Mouse (Mus musculus) stomach, embryonic 15.5 days (tissue): ENCODE measurements around the gene Tle6. TPM values are rescaled to one million over a fixed set of nuclear protein-coding genes. Genes with fewer than 3 reads are reported as not detected.

ENCODE experiments used
- ATAC-seq: fragments of 200-750 bp; cut with Nextera tagmentation; 2 replicates; pipeline ENCODE4 v1.8.0; 2017; ENCODE audit warnings: low read depth, moderate number of reproducible peaks, moderate TSS enrichment; ENCODE audit not compliant: insufficient read depth, low FRiP score
- H3K27ac ChIP-seq: fragments of 300-500 bp; sonication (generic); 2 replicates; pipeline ENCODE4 v1.5.1; 2015; ENCODE audit warnings: mild to moderate bottlenecking, inconsistent platforms
- H3K27me3 ChIP-seq: fragments of 300-500 bp; sonication (generic); replicated peaks from 2 replicates; pipeline ENCODE4 v1.6.1; 2015; ENCODE audit warnings: inconsistent platforms
- H3K36me3 ChIP-seq: fragments of 300-500 bp; sonication (generic); 2 replicates; pipeline ENCODE4 v1.6.1; 2015; ENCODE audit warnings: inconsistent platforms
- H3K4me1 ChIP-seq: fragments of 300-500 bp; sonication (generic); 2 replicates; pipeline ENCODE4 v1.6.1; 2015; ENCODE audit warnings: inconsistent platforms
- H3K4me2 ChIP-seq: fragments of 300-500 bp; sonication (generic); 2 replicates; pipeline ENCODE4 v1.6.1; 2015; ENCODE audit warnings: mild to moderate bottlenecking, inconsistent platforms
- H3K4me3 ChIP-seq: fragments of 300-500 bp; sonication (generic); replicated peaks from 2 replicates; pipeline ENCODE4 v1.5.1; 2015; ENCODE audit warnings: inconsistent platforms
- H3K9ac ChIP-seq: fragments of 300-500 bp; sonication (generic); 2 replicates; pipeline ENCODE4 v1.6.1; 2015; ENCODE audit warnings: inconsistent platforms
- H3K9me3 ChIP-seq: fragments of 300-500 bp; sonication (generic); 2 replicates; pipeline ENCODE4 v1.6.1; 2016; ENCODE audit warnings: inconsistent platforms
- WGBS: fragments of 180-500 bp; shearing (Covaris S2); methylation state at CpG from one replicate; pipeline ENCODE4 v1.1.7; 2015; 5-methylcytosine and 5-hydroxymethylcytosine counted together
- polyA plus RNA-seq: library from polyadenylated mRNA; unstranded; fragments of >200 nt; fragmentation: Nextera tagmentation; extraction: Ambion mirVana; gene quantifications from 2 replicates; pipeline ENCODE4 v1.2.1, GENCODE M21; 2015

Tle6 gene
- polyA plus RNA-seq, 1 experiment from 2014 or later = 31.2 TPM

GRCm38 (mm10) chr10:81615486-81615885 lies 14.6 kb upstream of the Tle6 start:
- ATAC-seq = no peak

DNA sequence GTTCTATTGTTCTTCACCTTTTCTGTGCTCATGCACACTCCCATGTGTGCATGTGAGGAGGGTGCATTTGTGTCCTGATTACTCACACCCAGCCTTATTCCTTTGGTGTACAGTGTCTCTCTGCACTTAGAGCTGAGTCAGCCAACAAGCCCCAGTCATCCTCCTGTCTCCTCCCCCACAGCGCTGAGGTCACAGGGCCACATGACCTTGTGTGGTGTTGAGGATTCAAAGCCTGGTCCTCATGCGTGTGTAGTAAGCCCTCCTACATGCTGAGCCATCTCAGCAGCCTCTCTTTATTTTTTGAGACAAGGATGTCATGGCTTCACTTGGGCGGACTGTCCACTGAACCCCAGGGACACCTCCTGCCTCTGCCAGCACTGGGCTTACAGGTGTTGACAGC lies 11.9 kb upstream of the Tle6 start:
- 64% methylated on average over 3 of the region's 3 CpGs for WGBS
- Histone ChIP-seq H3K27ac (no peak overlapping the region), H3K9ac (no peak overlapping the region), H3K4me1 (no peaks in the 10 kb centered on the region), H3K9me3 (no peaks in the 10 kb centered on the region), H3K4me3 (no peak overlapping the region), H3K4me2 (no peak overlapping the region), H3K27me3 (no peaks in the 10 kb centered on the region), H3K36me3 (no peaks in the 10 kb centered on the region)
- no peak for ATAC-seq

More at GRCm38 (mm10) chr10:81615486-81615885, 14.6 kb upstream of the Tle6 start:
- Histone ChIP-seq H3K4me2 (no peak overlapping the region), H3K9me3 (no peaks in the 10 kb centered on the region), H3K27ac (no peak overlapping the region), H3K36me3 (no peaks in the 10 kb centered on the region), H3K27me3 (no peaks in the 10 kb centered on the region), H3K4me3 (no peak overlapping the region), H3K4me1 (no peaks in the 10 kb centered on the region), H3K9ac (no peak overlapping the region)
- 56% methylated on average over 6 of the region's 6 CpGs for WGBS

GRCm38 (mm10) chr10:81608308-81608707 lies 7.4 kb upstream of the Tle6 start:
- H3K4me1 ChIP-seq = peaks cover 15% of the 10 kb centered on the region; the same call in 1 of the 2 replicates
- ATAC-seq = no peak
- H3K4me2 ChIP-seq = no peak overlapping the region
- no peak overlapping the region for H3K4me3 ChIP-seq
- no peaks in the 10 kb centered on the region for H3K27me3 ChIP-seq
- H3K9ac ChIP-seq = no peak overlapping the region
- H3K9me3 ChIP-seq = no peaks in the 10 kb centered on the region
- no peaks in the 10 kb centered on the region for H3K36me3 ChIP-seq
- 79% methylated on average over 1 of the region's 1 CpGs for WGBS
- H3K27ac ChIP-seq = no peak overlapping the region

DNA sequence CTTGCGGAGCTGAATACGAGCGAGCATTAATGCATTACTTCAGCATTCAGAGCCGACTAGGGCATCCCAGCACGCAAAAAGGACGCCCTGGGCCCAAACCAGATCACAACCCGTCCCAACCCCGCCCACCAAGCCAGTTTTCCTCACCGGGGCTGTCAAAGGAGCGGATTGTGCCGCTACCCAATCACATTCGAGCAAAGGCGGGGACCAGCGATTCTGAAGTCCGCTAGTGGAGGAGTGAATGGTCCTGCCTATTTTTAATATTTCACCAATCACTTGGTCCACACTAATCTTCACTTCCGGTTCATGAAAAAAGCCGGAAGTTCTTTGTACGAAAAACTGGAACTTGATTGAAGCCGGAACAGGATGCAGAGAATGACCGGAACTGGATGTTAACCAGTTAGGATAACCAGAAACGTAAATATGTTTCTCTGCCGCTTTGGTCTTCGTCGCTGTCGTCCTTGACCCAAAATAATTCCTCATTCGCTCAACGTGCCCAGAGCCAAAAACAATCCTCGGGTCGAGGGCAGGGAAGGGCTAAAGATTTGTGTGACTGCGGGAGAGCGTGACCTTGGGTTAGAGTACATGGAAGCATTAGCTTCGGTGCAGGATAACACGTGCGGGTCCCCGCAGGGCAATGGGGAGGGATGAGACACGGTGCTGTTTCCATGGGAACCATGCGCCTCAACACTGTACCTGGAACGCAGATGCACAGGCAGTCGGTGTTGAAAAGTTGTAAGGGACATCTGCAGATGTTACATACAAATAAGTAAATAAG lies 5.3 kb upstream of the Tle6 start, which contains the start of gene BC025920:
Gene BC025920 (plus strand): TSS at position 297 of the 778 bp plus-strand sequence.
- H3K27ac ChIP-seq = peak within 1 kb of the TSS; percentile 95
- peak within 1 kb of the TSS; percentile 11; the same call in 1 of the 2 replicates for H3K9ac ChIP-seq
- H3K27me3 ChIP-seq = no peaks in the 10 kb centered on the region
- peak within 1 kb of the TSS; percentile 77 for H3K4me2 ChIP-seq
- H3K4me3 ChIP-seq = peak within 1 kb of the TSS; percentile 54
- H3K9me3 ChIP-seq = no peaks in the 10 kb centered on the region
- WGBS = under 1% methylated on average over 39 of the region's 39 CpGs
- peaks cover 21% of the 10 kb centered on the region for H3K4me1 ChIP-seq
- ATAC-seq = peak; percentile 92
- no peaks in the 10 kb centered on the region for H3K36me3 ChIP-seq

- 2% methylated on average over 14 of the region's 14 CpGs for WGBS
These were observed 4.7 kb upstream of the Tle6 start for GRCm38 (mm10) chr10:81605666-81605973.

GRCm38 (mm10) chr10:81604968-81605665 lies 4.2 kb upstream of the Tle6 start:
- peak overlapping the region; percentile 54 for H3K4me3 ChIP-seq
- ATAC-seq = peak; percentile 20; the same call in 1 of the 2 replicates
- H3K9ac ChIP-seq = no peak overlapping the region; the same call in 1 of the 2 replicates
- peak overlapping the region; percentile 77 for H3K4me2 ChIP-seq
- H3K27me3 ChIP-seq = no peaks in the 10 kb centered on the region
- no peaks in the 10 kb centered on the region for H3K36me3 ChIP-seq
- H3K4me1 ChIP-seq = peaks cover 29% of the 10 kb centered on the region
- H3K9me3 ChIP-seq = no peaks in the 10 kb centered on the region
- peak overlapping the region; percentile 95 for H3K27ac ChIP-seq
- 18% methylated on average over 29 of the region's 29 CpGs for WGBS

More at GRCm38 (mm10) chr10:81605666-81605973, 4.7 kb upstream of the Tle6 start:
- ATAC-seq = no peak
- peaks cover 25% of the 10 kb centered on the region for H3K4me1 ChIP-seq
- peak overlapping the region; percentile 11; the same call in 1 of the 2 replicates for H3K9ac ChIP-seq
- H3K27ac ChIP-seq = peak overlapping the region; percentile 95
- H3K4me2 ChIP-seq = peak overlapping the region; percentile 77
- H3K36me3 ChIP-seq = no peaks in the 10 kb centered on the region
- H3K9me3 ChIP-seq = no peaks in the 10 kb centered on the region
- H3K4me3 ChIP-seq = peak overlapping the region; percentile 54
- H3K27me3 ChIP-seq = no peaks in the 10 kb centered on the region

DNA sequence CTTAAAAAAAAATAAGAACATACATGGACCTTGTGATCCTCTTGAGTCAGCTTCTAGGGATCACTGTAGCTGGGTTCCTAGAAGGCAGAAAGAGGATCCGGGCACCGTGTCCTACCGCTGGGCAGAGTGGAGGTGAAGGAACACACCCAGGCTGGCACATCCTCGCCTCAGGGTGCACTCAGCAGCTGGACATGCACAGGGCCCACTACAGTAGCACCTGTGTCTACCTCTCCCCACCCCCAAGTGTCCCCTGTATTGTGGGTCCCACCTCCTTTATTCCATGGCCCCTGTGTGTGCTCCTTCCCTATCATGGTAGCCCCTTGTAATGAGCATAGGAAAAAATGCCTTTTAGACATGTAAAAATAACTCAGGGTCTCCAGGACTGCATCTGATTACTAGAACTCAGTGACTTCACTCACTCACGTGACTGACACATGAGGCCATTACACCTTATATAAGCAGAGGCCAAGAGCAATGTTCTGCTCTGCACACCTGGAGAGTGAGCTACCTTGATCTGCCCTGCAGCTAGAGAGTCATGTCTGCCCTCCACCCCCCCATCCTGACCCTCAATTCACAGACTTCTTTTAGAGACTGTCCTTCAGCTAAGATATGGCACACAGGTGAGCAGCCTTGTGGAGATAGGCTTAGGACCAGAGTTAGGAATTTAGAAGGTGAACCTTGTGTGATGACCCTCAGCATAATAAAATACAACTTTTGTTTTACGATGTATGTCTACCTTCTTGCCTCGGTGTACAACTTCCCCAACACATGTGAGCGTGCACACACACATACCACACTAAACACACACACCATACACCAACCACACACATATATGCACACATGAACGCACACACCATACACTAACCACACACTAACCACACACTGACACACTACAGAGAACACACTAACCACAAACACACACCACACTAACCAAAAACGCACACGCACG lies 3.4 kb upstream of the Tle6 start:
- H3K27ac ChIP-seq = peak overlapping the region; percentile 95; the same call in 1 of the 2 replicates
- H3K4me3 ChIP-seq = no peak overlapping the region
- ATAC-seq = no peak
- 78% methylated on average over 12 of the region's 12 CpGs for WGBS
- no peak overlapping the region for H3K9ac ChIP-seq
- no peaks in the 10 kb centered on the region for H3K27me3 ChIP-seq
- no peaks in the 10 kb centered on the region for H3K36me3 ChIP-seq
- H3K4me1 ChIP-seq = peaks cover 32% of the 10 kb centered on the region
- peak overlapping the region; percentile 77 for H3K4me2 ChIP-seq
- no peaks in the 10 kb centered on the region for H3K9me3 ChIP-seq

DNA sequence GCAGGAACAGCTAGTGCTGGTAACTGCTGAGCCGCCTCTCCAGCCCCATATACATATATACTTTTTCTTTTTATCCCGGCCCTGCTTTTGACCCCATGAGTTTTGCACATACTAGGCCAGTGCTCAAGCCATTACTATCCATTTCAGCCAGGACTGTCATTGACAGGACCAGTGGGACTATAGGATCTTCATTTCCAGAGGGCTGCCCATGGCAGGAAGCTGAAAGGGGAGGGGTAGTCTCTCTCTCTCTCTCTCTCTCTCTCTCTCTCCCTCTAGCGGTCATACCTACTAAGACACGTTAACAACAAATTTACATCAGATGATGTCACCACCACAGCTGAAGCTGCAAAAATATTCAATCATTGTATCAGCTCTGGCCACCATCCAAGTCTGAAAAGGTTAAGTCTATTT lies 1.9 kb upstream of the Tle6 start:
- peaks cover 42% of the 10 kb centered on the region for H3K4me1 ChIP-seq
- WGBS = 22% methylated on average over 4 of the region's 4 CpGs
- H3K9ac ChIP-seq = no peak overlapping the region
- H3K27ac ChIP-seq = peak overlapping the region; percentile 3; the same call in 1 of the 2 replicates
- no peaks in the 10 kb centered on the region for H3K36me3 ChIP-seq
- no peak overlapping the region for H3K4me3 ChIP-seq
- no peaks in the 10 kb centered on the region for H3K27me3 ChIP-seq
- ATAC-seq = no peak
- no peaks in the 10 kb centered on the region for H3K9me3 ChIP-seq
- H3K4me2 ChIP-seq = no peak overlapping the region

DNA sequence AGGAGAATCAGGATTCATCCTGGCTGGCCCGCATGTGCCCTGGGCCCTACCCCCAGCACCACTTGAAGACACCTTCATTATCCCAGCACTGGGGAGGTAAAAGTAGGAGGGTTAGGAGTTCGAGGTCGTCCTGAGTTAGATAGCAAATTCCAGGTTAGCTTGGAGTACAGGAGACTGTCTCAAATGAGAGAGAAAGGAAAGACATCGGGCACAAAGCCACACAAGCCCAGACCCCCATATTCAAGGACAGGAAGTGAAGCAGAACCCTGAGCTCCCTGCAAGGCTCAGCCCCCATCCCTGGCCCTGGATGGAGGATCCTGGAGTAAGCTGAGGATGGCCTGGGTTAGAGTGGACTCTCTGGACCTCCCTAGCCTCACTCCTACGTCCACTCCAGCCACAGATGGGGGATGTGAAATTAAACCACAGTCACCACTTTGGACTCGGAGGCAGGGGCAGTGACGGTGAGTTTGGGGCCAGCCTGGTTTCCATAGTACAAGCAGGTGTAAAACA lies 578 bp upstream of the Tle6 start:
- Histone ChIP-seq H3K4me1 (peaks cover 49% of the 10 kb centered on the region), H3K4me2 (peak overlapping the region; percentile 68), H3K36me3 (no peaks in the 10 kb centered on the region), H3K27ac (peak overlapping the region; percentile 70; the same call in 1 of the 2 replicates), H3K4me3 (peak overlapping the region; percentile 32; the same call in 1 of the 2 replicates), H3K27me3 (no peaks in the 10 kb centered on the region), H3K9ac (no peak overlapping the region), H3K9me3 (no peaks in the 10 kb centered on the region)
- WGBS = 26% methylated on average over 7 of the region's 7 CpGs
- no peak for ATAC-seq

GRCm38 (mm10) chr10:81600096-81600495 lies 777 bp downstream of the Tle6 start:
- H3K27me3 ChIP-seq = no peaks in the 10 kb centered on the region
- no peak overlapping the region for H3K9ac ChIP-seq
- H3K36me3 ChIP-seq = no peaks in the 10 kb centered on the region
- ATAC-seq = no peak
- no peaks in the 10 kb centered on the region for H3K9me3 ChIP-seq
- peaks cover 55% of the 10 kb centered on the region for H3K4me1 ChIP-seq
- H3K4me3 ChIP-seq = no peak overlapping the region
- no peak overlapping the region for H3K4me2 ChIP-seq
- 46% methylated on average over 10 of the region's 10 CpGs for WGBS
- H3K27ac ChIP-seq = peak overlapping the region; percentile 80; the same call in 1 of the 2 replicates

DNA sequence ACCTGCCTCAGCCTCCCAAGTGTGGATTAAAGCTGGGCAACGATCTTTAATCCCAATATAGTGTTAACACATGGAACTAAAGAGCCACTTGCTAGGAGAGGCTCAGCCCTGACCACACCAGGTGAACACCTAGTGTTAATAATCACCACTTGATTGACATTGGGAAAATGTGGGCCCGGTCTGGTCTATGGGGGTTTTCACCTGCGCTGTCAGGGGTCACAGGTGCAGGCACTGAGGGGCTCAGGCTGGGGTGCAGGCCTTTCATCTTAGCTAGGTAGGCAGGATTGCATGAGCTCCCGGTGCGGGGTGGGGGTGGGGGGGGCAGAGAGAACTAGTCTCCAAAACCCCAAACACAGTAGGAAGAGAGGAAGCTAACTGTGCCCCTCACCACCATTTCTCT lies 1.2 kb downstream of the Tle6 start:
- H3K9ac ChIP-seq = no peak overlapping the region
- WGBS = 58% methylated on average over 5 of the region's 5 CpGs

More for the DNA sequence above, 1.2 kb downstream of the Tle6 start:
- Histone ChIP-seq H3K4me3 (no peak overlapping the region), H3K9me3 (no peaks in the 10 kb centered on the region), H3K4me1 (peaks cover 52% of the 10 kb centered on the region), H3K27ac (peak overlapping the region; percentile 80; the same call in 1 of the 2 replicates), H3K4me2 (no peak overlapping the region), H3K36me3 (no peaks in the 10 kb centered on the region), H3K27me3 (no peaks in the 10 kb centered on the region)
- no peak for ATAC-seq
